ENCODE assay signal across 9 mouse cellular contexts in the genomic region with DNA sequence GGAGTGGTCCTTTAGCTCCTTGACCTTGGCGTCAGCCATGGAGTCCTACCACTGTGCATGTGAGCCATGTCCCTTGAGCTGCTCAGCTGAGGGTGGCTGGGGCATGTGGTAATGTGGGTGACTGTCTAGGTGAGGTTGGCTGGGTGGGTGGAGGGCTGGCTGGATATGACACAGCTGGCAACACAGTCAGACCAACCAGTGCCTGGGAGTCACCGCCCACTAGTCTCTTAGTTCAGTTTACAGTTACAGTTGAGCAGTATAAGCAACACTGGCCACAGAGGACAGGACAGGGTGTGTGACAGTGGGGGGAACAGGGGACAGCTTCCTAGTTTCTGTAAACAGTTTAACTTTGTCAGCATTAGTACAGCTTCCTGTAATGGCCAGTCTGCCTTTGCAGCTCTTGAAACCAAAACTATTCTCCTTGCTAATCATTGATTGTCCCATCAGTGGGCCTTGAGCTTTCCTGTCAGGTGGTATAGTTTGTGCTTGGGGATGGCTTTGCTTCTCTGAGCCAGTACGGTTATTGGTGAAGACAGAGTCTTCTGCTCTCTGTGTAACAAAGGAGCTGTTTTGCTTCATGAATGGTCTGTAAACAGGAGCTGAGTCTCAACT. TPM values are rescaled to one million over a fixed set of nuclear protein-coding genes. Genes with fewer than 3 reads are reported as not detected.
DNase-seq lines count a peak whose midpoint lies in the region; ATAC-seq lines count a peak whose summit lies in the region.
"Had no signal": no experiment of that assay in that cellular context is flagged by ENCODE, and none has a peak within 500 bp of the region (broad histone marks: within the 10 kb centered on the region; RNA-seq: fewer than 3 reads in every experiment).

No protein-coding gene starts in this region.

- peak; percentile 44 to 60 for ATAC-seq in hematopoietic stem cell, adult 5-6 weeks (replicated peaks in 1 of 2; ENCODE audit: insufficient read depth in 1 of 2, low FRiP score in 2 of 2, low TSS enrichment in 1 of 2, low read depth in 1 of 2, poor library complexity in 2 of 2, severe bottlenecking in 2 of 2)

- peak; percentile 16 for DNase-seq in gastrocnemius, postnatal 14 days
- DNase-seq in gastrocnemius, postnatal 25 days, result no peak
- peak; percentile 56 for DNase-seq in 416B (ENCODE audit: low read depth)
- DNase-seq in lung, postnatal 10 days, result peak; percentile 77
- no peak for DNase-seq in frontal cortex, adult 2 months (ENCODE audit: extremely low spot score in 1 of 2, low spot score in 1 of 2)
- DNase-seq in left cerebral cortex, postnatal 14 days (ENCODE audit: low spot score in 2 of 2), result no peak
- no peak for DNase-seq in embryo, embryonic 10 days (ENCODE audit: low spot score)

- intact Hi-C loops in gastrocnemius, postnatal 14 days (cut with DNase I; ENCODE audit: low total_unique reads), result no loop called here
- intact Hi-C loops in left cerebral cortex, postnatal 14 days (cut with DNase I), result no loop called here

RNA-seq across cellular contexts. Expression of a gene that starts 6.5 kb away (rescaled TPM):
- total RNA-seq in gastrocnemius, postnatal 14 days (2021), result 10 to 100 TPM; 27.1 to 29.7 TPM
- total RNA-seq in gastrocnemius, postnatal 25 days (2021), result 10 to 100 TPM; 24.2 to 25.3 TPM
- 62.2 and 64.9 TPM in 2 replicates for total RNA-seq in hematopoietic stem cell, adult 5-6 weeks (2017)
- polyA plus RNA-seq in frontal cortex, adult 2 months (2012; rRNA removed), result 31.8 and 33.0 TPM in 2 replicates
- total RNA-seq in left cerebral cortex, postnatal 14 days (2021), result 10 to 100 TPM; 41.8 to 45.6 TPM

RNA-seq across cellular contexts. Expression of a gene that starts 44.6 kb away (rescaled TPM):
- total RNA-seq in gastrocnemius, postnatal 14 days (2021), result not detected
- not detected for total RNA-seq in gastrocnemius, postnatal 25 days (2021)
- 0.10 and 0.19 TPM in 2 replicates for total RNA-seq in hematopoietic stem cell, adult 5-6 weeks (2017)
- 0.06 TPM in 1 of 2 replicates, not detected in the other for polyA plus RNA-seq in frontal cortex, adult 2 months (2012; rRNA removed)
- total RNA-seq in left cerebral cortex, postnatal 14 days (2021), result not detected
- total RNA-seq: midbrain, postnatal 0 days had no signal
- polyA plus RNA-seq: midbrain, postnatal 0 days had no signal

RNA-seq across cellular contexts. Expression of a gene that starts 56.6 kb away (rescaled TPM):
- total RNA-seq in gastrocnemius, postnatal 14 days (2021), result 10 to 100 TPM; 40.0 to 46.2 TPM
- 10 to 100 TPM; 54.0 to 63.0 TPM for total RNA-seq in gastrocnemius, postnatal 25 days (2021)
- total RNA-seq in hematopoietic stem cell, adult 5-6 weeks (2017), result 71.4 and 80.7 TPM in 2 replicates
- polyA plus RNA-seq in frontal cortex, adult 2 months (2012; rRNA removed), result 62.0 and 65.4 TPM in 2 replicates
- total RNA-seq in left cerebral cortex, postnatal 14 days (2021), result 10 to 100 TPM; 61.9 to 62.2 TPM

Comparison
In these comparisons a context has a peak if more than half of its experiments do, and no peak if none do; other contexts are left out.
1. DNase-seq: peak in gastrocnemius, postnatal 14 days (single experiment), 416B (single experiment) and lung, postnatal 10 days (single experiment); none in gastrocnemius, postnatal 25 days (single experiment), frontal cortex, adult 2 months (0 of 2), left cerebral cortex, postnatal 14 days (0 of 2) and embryo, embryonic 10 days (single experiment).